31 mouse cellular contexts compared by ENCODE assay signal in the genomic region with DNA sequence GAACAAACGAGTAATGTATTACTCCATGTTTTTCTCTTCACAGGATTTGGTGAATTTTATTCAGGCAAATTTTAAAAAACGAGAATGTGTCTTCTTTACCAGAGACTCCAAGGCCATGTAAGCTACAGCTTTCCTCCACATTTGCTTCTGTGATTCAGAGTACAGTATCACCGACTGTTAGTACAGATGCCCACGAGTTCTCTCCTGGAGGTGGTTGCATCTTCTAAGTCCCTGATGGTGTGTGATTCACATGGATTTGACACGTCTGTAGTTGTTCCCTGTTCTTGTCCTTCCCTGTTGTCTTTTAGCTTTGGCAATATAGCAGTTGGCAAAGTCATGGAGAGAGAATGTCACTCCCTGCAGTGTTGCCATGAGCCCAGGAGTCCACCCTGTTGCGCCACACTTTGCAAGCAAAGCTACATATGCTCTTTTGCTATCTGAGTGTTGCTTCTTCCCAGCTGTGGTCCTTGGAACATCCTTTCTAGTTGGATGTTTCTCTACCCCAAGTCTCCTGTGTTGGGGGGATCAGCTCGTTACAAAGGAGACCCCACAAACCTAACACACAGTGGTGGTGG. TPM values are rescaled to one million over a fixed set of nuclear protein-coding genes. Genes with fewer than 3 reads are reported as not detected.
DNase-seq lines count a peak whose midpoint lies in the region; ATAC-seq and TF ChIP-seq lines count a peak whose summit lies in the region.
"Had no signal": no experiment of that assay in that cellular context is flagged by ENCODE, and none has a peak within 500 bp of the region (broad histone marks: within the 10 kb centered on the region; RNA-seq: fewer than 3 reads in every experiment).

No protein-coding gene starts in this region.

- H3K9me3 ChIP-seq in forebrain, postnatal 0 days (ENCODE audit: low read length): no peaks in the 10 kb centered on the region
- H3K9me3 ChIP-seq in forebrain, embryonic 12.5 days: no peaks in the 10 kb centered on the region
- H3K9me3 ChIP-seq in heart, embryonic 10.5 days: no peaks in the 10 kb centered on the region
- H3K9me3 ChIP-seq: embryonic facial prominence, embryonic 15.5 days; forebrain, embryonic 10.5 days; forebrain, embryonic 15.5 days; heart, embryonic 12.5 days; hindbrain, embryonic 12.5 days had no signal

- H3K9ac ChIP-seq in forebrain, postnatal 0 days: no peak overlapping the region
- H3K9ac ChIP-seq in forebrain, embryonic 12.5 days: no peak overlapping the region
- H3K9ac ChIP-seq: embryonic facial prominence, embryonic 15.5 days; forebrain, embryonic 15.5 days; heart, embryonic 12.5 days; hindbrain, embryonic 12.5 days had no signal

- no peak overlapping the region for H3K4me3 ChIP-seq in forebrain, postnatal 0 days (ENCODE audit: low read depth, low read length)
- H3K4me3 ChIP-seq in forebrain, embryonic 12.5 days (replicated peaks): no peak overlapping the region
- no peak overlapping the region for H3K4me3 ChIP-seq in heart, embryonic 10.5 days
- H3K4me3 ChIP-seq: embryonic facial prominence, embryonic 15.5 days; erythroblast, embryonic 14.5 days; forebrain, embryonic 10.5 days; forebrain, embryonic 15.5 days; heart, adult 2 months; heart, embryonic 12.5 days; hindbrain, embryonic 12.5 days had no signal

- intact Hi-C loops in heart, postnatal 14 days (cut with DNase I): no loop called here

- H3K36me3 ChIP-seq in forebrain, postnatal 0 days (ENCODE audit: insufficient read depth): no peaks in the 10 kb centered on the region
- H3K36me3 ChIP-seq in forebrain, embryonic 12.5 days (replicated peaks): no peaks in the 10 kb centered on the region
- no peaks in the 10 kb centered on the region for H3K36me3 ChIP-seq in heart, embryonic 10.5 days
- H3K36me3 ChIP-seq: embryonic facial prominence, embryonic 15.5 days; forebrain, embryonic 10.5 days; forebrain, embryonic 15.5 days; heart, embryonic 12.5 days; hindbrain, embryonic 12.5 days had no signal

- peak overlapping the region; percentile 54 for H3K27ac ChIP-seq in forebrain, postnatal 0 days (ENCODE audit: low read depth, low read length)
- no peak overlapping the region for H3K27ac ChIP-seq in forebrain, embryonic 12.5 days
- no peak overlapping the region for H3K27ac ChIP-seq in heart, embryonic 10.5 days
- H3K27ac ChIP-seq: embryonic facial prominence, embryonic 15.5 days; forebrain, embryonic 10.5 days; forebrain, embryonic 15.5 days; heart, adult 2 months; hindbrain, embryonic 12.5 days had no signal

- H3K4me2 ChIP-seq in forebrain, postnatal 0 days (ENCODE audit: low read depth): no peak overlapping the region
- no peak overlapping the region for H3K4me2 ChIP-seq in forebrain, embryonic 12.5 days
- H3K4me2 ChIP-seq: embryonic facial prominence, embryonic 15.5 days; forebrain, embryonic 15.5 days; heart, embryonic 12.5 days; hindbrain, embryonic 12.5 days had no signal

- no peak for TF ChIP-seq CTCF in forebrain, postnatal 0 days (IDR thresholded peaks at IDR 0.05; ENCODE audit: low read depth)

- DNase-seq in adrenal gland, adult 2 months: peak; percentile 42
- DNase-seq in adrenal gland, postnatal 4 days (ENCODE audit: low spot score in 2 of 2): no peak
- peak; percentile 51 for DNase-seq in forebrain, postnatal 0 days
- peak; percentile 33 for DNase-seq in heart, embryonic 10.5 days (ENCODE audit: low spot score)
- DNase-seq in heart, postnatal 14 days: no peak
- peak; percentile 26 for DNase-seq in adipocyte (ENCODE audit: low spot score)
- DNase-seq in Muller cell, postnatal 12 days (ENCODE audit: inconsistent ontology term): no peak
- DNase-seq: cerebellum, adult 2 months; cerebellum, postnatal 14 days; embryo, embryonic 11 days; heart, postnatal 36 days; kidney, adult 8-10 months had no signal

- WGBS in forebrain, postnatal 0 days: 60% methylated on average over 7 of the region's 7 CpGs
- 75% methylated on average over 7 of the region's 7 CpGs for WGBS in forebrain, embryonic 12.5 days
- WGBS in heart, embryonic 10.5 days: 72% methylated on average over 7 of the region's 7 CpGs

- H3K27me3 ChIP-seq in forebrain, postnatal 0 days (ENCODE audit: insufficient read depth, low read length): no peaks in the 10 kb centered on the region
- no peaks in the 10 kb centered on the region for H3K27me3 ChIP-seq in forebrain, embryonic 12.5 days
- H3K27me3 ChIP-seq in heart, embryonic 10.5 days (ENCODE audit: insufficient read depth, poor library complexity, severe bottlenecking): 0 out of 2 replicates have a peak, but pooled peaks cover 4% of the 10 kb centered on the region
- H3K27me3 ChIP-seq: embryonic facial prominence, embryonic 15.5 days; forebrain, embryonic 15.5 days; heart, embryonic 12.5 days; hindbrain, embryonic 12.5 days had no signal

- no peaks in the 10 kb centered on the region for H3K4me1 ChIP-seq in forebrain, postnatal 0 days (ENCODE audit: insufficient read depth)
- no peaks in the 10 kb centered on the region for H3K4me1 ChIP-seq in forebrain, embryonic 12.5 days
- no peaks in the 10 kb centered on the region for H3K4me1 ChIP-seq in heart, embryonic 10.5 days
- H3K4me1 ChIP-seq: embryonic facial prominence, embryonic 15.5 days; forebrain, embryonic 10.5 days; forebrain, embryonic 15.5 days; heart, embryonic 12.5 days; hindbrain, embryonic 12.5 days had no signal

- peak; percentile 61 for ATAC-seq in forebrain, postnatal 0 days
- ATAC-seq in forebrain, embryonic 12.5 days (ENCODE audit: low FRiP score): no peak
- ATAC-seq: activated CD4-positive, CD25-positive, alpha-beta regulatory T cell, adult 4 months; forebrain, embryonic 15.5 days; hindbrain, embryonic 16.5 days; inflammation-experienced regulatory T-cells, adult 6 months; intestine, postnatal 0 days; Patski had no signal

RNA-seq across cellular contexts. Expression of gene Trpm8, which starts 43.4 kb away (rescaled TPM):
- total RNA-seq in adrenal gland, adult 2 months (2021): not detected
- not detected in 2 replicates for polyA plus RNA-seq in adrenal gland, adult 2 months (2012; rRNA removed)
- total RNA-seq in adrenal gland, postnatal 4 days (2021): under 1 TPM in 1 of 2 experiments, not detected in 1; 0.06 TPM
- total RNA-seq in forebrain, postnatal 0 days (2014; rRNA removed): 0.38 TPM in 2 replicates
- polyA plus RNA-seq in forebrain, postnatal 0 days (2015; fragmentation: Nextera tagmentation; extraction: Ambion mirVana): 0.19 and 0.36 TPM in 2 replicates
- not detected in 2 replicates for polyA plus RNA-seq in forebrain, embryonic 12.5 days (2016; fragmentation: Nextera tagmentation; extraction: Ambion mirVana)
- 0.11 and 0.15 TPM in 2 replicates for polyA plus RNA-seq in heart, embryonic 10.5 days (2016; fragmentation: Nextera tagmentation; extraction: Ambion mirVana)
- not detected for total RNA-seq in heart, postnatal 14 days (2021)
- total RNA-seq: common myeloid progenitor, adult 5-6 weeks; gastrocnemius, adult 8-10 months; gastrocnemius, postnatal 4 days; heart, adult 2 months; heart, postnatal 36 days; MEL had no signal
- polyA plus RNA-seq: activated CD4-positive, CD25-positive, alpha-beta regulatory T cell, adult 4 months; embryonic facial prominence, embryonic 11.5 days; erythroblast, embryonic 14.5 days; forebrain, embryonic 10.5 days; heart, adult 2 months; heart, embryonic 12.5 days; heart, embryonic 16.5 days; hindbrain, embryonic 12.5 days; inflammation-experienced regulatory T-cells, adult 6 months; intestine, postnatal 0 days had no signal

RNA-seq across cellular contexts. Expression of gene Hjurp, which starts 43.5 kb away (rescaled TPM):
- total RNA-seq in adrenal gland, adult 2 months (2021): 10 to 100 TPM; 24.7 to 25.5 TPM
- polyA plus RNA-seq in adrenal gland, adult 2 months (2012; rRNA removed): 13.6 and 17.5 TPM in 2 replicates
- total RNA-seq in adrenal gland, postnatal 4 days (2021): 100 to 1,000 TPM; 124 to 130 TPM
- 77.6 and 88.0 TPM in 2 replicates for total RNA-seq in forebrain, postnatal 0 days (2014; rRNA removed)
- polyA plus RNA-seq in forebrain, postnatal 0 days (2015; fragmentation: Nextera tagmentation; extraction: Ambion mirVana): 24.5 and 40.0 TPM in 2 replicates
- 209 and 210 TPM in 2 replicates for polyA plus RNA-seq in forebrain, embryonic 12.5 days (2016; fragmentation: Nextera tagmentation; extraction: Ambion mirVana)
- polyA plus RNA-seq in heart, embryonic 10.5 days (2016; fragmentation: Nextera tagmentation; extraction: Ambion mirVana): 143 and 155 TPM in 2 replicates
- 10 to 100 TPM; 25.4 to 32.1 TPM for total RNA-seq in heart, postnatal 14 days (2021)

Comparison
In these comparisons a context has a peak if more than half of its experiments do, and no peak if none do; other contexts are left out.
1. DNase-seq: peak in adrenal gland, adult 2 months (single experiment), forebrain, postnatal 0 days (single experiment), heart, embryonic 10.5 days (single experiment) and adipocyte (single experiment); none in adrenal gland, postnatal 4 days (0 of 2), heart, postnatal 14 days (0 of 2) and Muller cell, postnatal 12 days (single experiment).